Mouse (Mus musculus) MEL (cell line): ENCODE data around the gene Tbx19. TPM values are rescaled to one million over a fixed set of nuclear protein-coding genes. Genes with fewer than 3 reads are reported as not detected.

Experiments
- DNase-seq: peaks from one replicate; pipeline ENCODE4 v3.0.0; 2011; ENCODE audit warnings: low read depth, low spot score
- H3K27ac ChIP-seq: 2 replicates; pipeline ENCODE4 v1.5.1; 2012; ENCODE audit warnings: low read depth, mild to moderate bottlenecking, control low read depth, low read length, moderate library complexity; ENCODE audit not compliant: control insufficient read depth
- H3K27me3 ChIP-seq, 2 experiments: fragments of 150-350 bp in 1 of 2; sonication (generic) in 1 of 2; 2 replicates each; pipeline ENCODE4 v1.6.1; 2012; ENCODE audit warnings: low read length in 2 of 2, mild to moderate bottlenecking in 2 of 2, improper control_type of control experiment in 1 of 2, moderate library complexity in 1 of 2; ENCODE audit not compliant: insufficient read depth in 2 of 2, control insufficient read depth in 1 of 2
- H3K36me3 ChIP-seq, 2 experiments: 2 replicates each; pipeline ENCODE4 v1.6.1; 2012 to 2014; ENCODE audit warnings: low read length in 2 of 2, improper control_type of control experiment in 1 of 2, inconsistent platforms in 1 of 2, mild to moderate bottlenecking in 1 of 2; ENCODE audit not compliant: insufficient read depth in 2 of 2, control insufficient read depth in 1 of 2
- H3K4me1 ChIP-seq, 2 experiments: fragments of 150-350 bp in 1 of 2; sonication (generic) in 1 of 2; 2 replicates each; pipeline ENCODE4 v1.6.1; 2012; ENCODE audit warnings: low read length in 2 of 2, improper control_type of control experiment in 1 of 2, mild to moderate bottlenecking in 1 of 2; ENCODE audit not compliant: insufficient read depth in 2 of 2, control insufficient read depth in 1 of 2
- H3K4me3 ChIP-seq, 2 experiments: fragments of 150-350 bp in 1 of 2; sonication (generic) in 1 of 2; 2 replicates each; pipeline ENCODE4 v1.5.1; 2012; ENCODE audit warnings: low read depth in 2 of 2, low read length in 2 of 2, mild to moderate bottlenecking in 2 of 2, moderate library complexity in 2 of 2, control low read depth in 1 of 2, improper control_type of control experiment in 1 of 2; ENCODE audit not compliant: control insufficient read depth in 1 of 2, insufficient read depth in 1 of 2
- H3K79me2 ChIP-seq: 2 replicates; pipeline ENCODE4 v1.6.1; 2012; ENCODE audit warnings: mild to moderate bottlenecking, low read length, moderate library complexity; ENCODE audit not compliant: control insufficient read depth, poor library complexity, insufficient read depth
- H3K9ac ChIP-seq: 2 replicates; pipeline ENCODE4 v1.6.1; 2012; ENCODE audit warnings: low read depth, mild to moderate bottlenecking, control low read depth, low read length, moderate library complexity; ENCODE audit not compliant: control insufficient read depth, poor library complexity, severe bottlenecking
- H3K9me3 ChIP-seq: fragments of 150-350 bp; sonication (generic); replicated peaks from 2 replicates; pipeline ENCODE4 v1.6.1; 2012; ENCODE audit warnings: mild to moderate bottlenecking, low read length, improper control_type of control experiment, moderate library complexity; ENCODE audit not compliant: insufficient read depth
- ELF1 ChIP-seq: IDR thresholded peaks from 2 replicates; pipeline ENCODE4 v1.6.1; 2014; ENCODE audit warnings: low read depth, mild to moderate bottlenecking, inconsistent platforms, low read length, improper control_type of control experiment, moderate library complexity
- ETS1 ChIP-seq: IDR thresholded peaks from 2 replicates; pipeline ENCODE4 v1.6.1; 2012; ENCODE audit warnings: low read depth, mild to moderate bottlenecking, inconsistent platforms, low read length, improper control_type of control experiment, moderate library complexity
- GATA1 ChIP-seq: IDR thresholded peaks from 2 replicates; pipeline ENCODE4 v1.6.1; 2011; ENCODE audit warnings: low read depth, low read length, improper control_type of control experiment
- MAFK ChIP-seq: IDR thresholded peaks from 2 replicates; pipeline ENCODE4 v1.6.1; 2011; ENCODE audit warnings: low read depth, mild to moderate bottlenecking, low read length, improper control_type of control experiment, borderline replicate concordance
- MEF2A ChIP-seq: IDR thresholded peaks from 2 replicates; pipeline ENCODE4 v1.6.1; 2014; ENCODE audit warnings: low read depth, mild to moderate bottlenecking, inconsistent platforms, low read length, improper control_type of control experiment; ENCODE audit not compliant: poor library complexity, insufficient replicate concordance, severe bottlenecking; ENCODE audit errors: extremely low read depth
- MXI1 ChIP-seq: IDR thresholded peaks from 2 replicates; pipeline ENCODE4 v1.6.1; 2011; ENCODE audit warnings: mild to moderate bottlenecking, low read depth, low read length, improper control_type of control experiment
- MYB ChIP-seq: IDR thresholded peaks from 2 replicates; pipeline ENCODE4 v1.6.1; 2011; ENCODE audit warnings: mild to moderate bottlenecking, low read depth, low read length, improper control_type of control experiment
- MYC ChIP-seq: IDR thresholded peaks from 2 replicates; pipeline ENCODE4 v1.6.1; 2011; ENCODE audit warnings: low read depth, mild to moderate bottlenecking, low read length, improper control_type of control experiment, moderate library complexity
- POLR2A ChIP-seq, 2 experiments: IDR thresholded peaks; 2 replicates each; pipeline ENCODE4 v1.6.1; 2011 to 2012; ENCODE audit warnings: low read length in 2 of 2, mild to moderate bottlenecking in 2 of 2, control low read depth in 1 of 2, improper control_type of control experiment in 1 of 2, low read depth in 1 of 2, moderate library complexity in 1 of 2; ENCODE audit not compliant: control insufficient read depth in 1 of 2, insufficient read depth in 1 of 2, poor library complexity in 1 of 2
- RCOR1 ChIP-seq: IDR thresholded peaks from 2 replicates; pipeline ENCODE4 v1.6.1; 2012; ENCODE audit warnings: low read depth, mild to moderate bottlenecking, inconsistent platforms, low read length, improper control_type of control experiment
- SIN3A ChIP-seq: IDR thresholded peaks from 2 replicates; pipeline ENCODE4 v1.6.1; 2012; ENCODE audit warnings: low read length, improper control_type of control experiment, inconsistent platforms
- SMC3 ChIP-seq: IDR thresholded peaks from 2 replicates; pipeline ENCODE4 v1.6.1; 2011; ENCODE audit warnings: low read depth, low read length, improper control_type of control experiment
- TBP ChIP-seq: IDR thresholded peaks from 2 replicates; pipeline ENCODE4 v1.8.0; 2011; ENCODE audit warnings: low read depth, low read length, improper control_type of control experiment
- UBTF ChIP-seq: IDR thresholded peaks from 2 replicates; pipeline ENCODE4 v1.6.1; 2012; ENCODE audit warnings: low read depth, mild to moderate bottlenecking, inconsistent platforms, low read length, improper control_type of control experiment, moderate library complexity, borderline replicate concordance; ENCODE audit not compliant: insufficient read depth
- USF2 ChIP-seq, 2 experiments: IDR thresholded peaks; 2 replicates each; pipeline ENCODE4 v1.6.1; 2011 to 2012; ENCODE audit warnings: improper control_type of control experiment in 2 of 2, low read length in 2 of 2, borderline replicate concordance in 1 of 2, inconsistent platforms in 1 of 2, low read depth in 1 of 2, mild to moderate bottlenecking in 1 of 2; ENCODE audit not compliant: insufficient read depth in 1 of 2
- ZC3H11A ChIP-seq: IDR thresholded peaks from 2 replicates; pipeline ENCODE4 v1.6.1; 2012; ENCODE audit warnings: low read depth, mild to moderate bottlenecking, inconsistent platforms, low read length, improper control_type of control experiment
- ZNF384 ChIP-seq: IDR thresholded peaks from 2 replicates; pipeline ENCODE4 v1.6.1; 2012; ENCODE audit warnings: low read depth, mild to moderate bottlenecking, inconsistent platforms, low read length, improper control_type of control experiment
- polyA plus RNA-seq, 2 experiments: library from polyadenylated mRNA; stranded (reverse) in 1 of 2; unstranded in 1 of 2; fragments of >175 nt in 1 of 2; fragments of >200 nt in 1 of 2; gene quantifications; 2 replicates each; pipeline versions ENCODE4 v1.2.1 to v1.2.4; 2012; ENCODE audit warnings: low replicate concordance in 2 of 2, low read depth in 1 of 2; ENCODE audit not compliant: insufficient read length in 2 of 2, insufficient read depth in 1 of 2, missing spikeins in 1 of 2
- total RNA-seq: library from RNA; depleted of rRNA; stranded (reverse); fragments of 300-350 nt; gene quantifications from 2 replicates; pipeline ENCODE4 v1.2.3, GENCODE M21; 2012

Gene Tbx19
- total and polyA plus RNA-seq, 3 experiments: 0.19 TPM; not detected in 2

DNA sequence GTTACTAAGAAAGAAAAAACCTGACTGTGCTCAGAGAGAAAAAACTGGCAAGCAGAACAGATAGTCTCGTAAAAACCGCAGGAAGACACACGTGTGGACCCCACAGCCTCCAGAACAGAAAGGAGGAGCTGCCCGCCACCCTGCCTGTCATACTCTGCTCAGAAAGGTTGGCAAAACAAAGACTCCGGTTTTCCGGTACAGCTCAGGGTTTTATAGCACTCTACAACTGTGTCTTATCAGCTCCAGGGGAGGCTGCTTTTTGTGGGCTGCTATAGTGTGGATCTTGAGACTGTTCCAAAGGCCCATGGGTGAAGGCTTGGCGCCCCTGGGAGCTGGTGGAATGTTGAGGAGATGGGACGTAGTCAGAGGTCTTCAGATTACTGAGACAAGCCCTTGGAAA is 9.4 kb downstream of the Tbx19 start:
- Histone ChIP-seq H3K9ac (peak overlapping the region; percentile 45), H3K27ac (no peak overlapping the region), H3K9me3 (no peaks in the 10 kb centered on the region), H3K79me2 (no peaks in the 10 kb centered on the region), H3K27me3 (no peaks in the 10 kb centered on the region), H3K4me1 (no peaks in the 10 kb centered on the region; a peak in 2 of 4 replicates), H3K4me3 (peak overlapping the region; percentile 11 to 31; a peak in 2 of 4 replicates), H3K36me3 (peaks cover 0 to 2% of the 10 kb centered on the region in 2 experiments; a peak in 1 of 4 replicates)
- TF ChIP-seq GATA1 (no peak), TBP (peak; percentile 50; the same call in 1 of the 2 replicates)
- peak; percentile 37 for DNase-seq

GRCm38 (mm10) chr1:165142343-165142916 is 18.1 kb downstream of the Tbx19 start:
- Histone ChIP-seq H3K9me3 (no peaks in the 10 kb centered on the region), H3K4me1 (no peaks in the 10 kb centered on the region), H3K79me2 (no peaks in the 10 kb centered on the region), H3K36me3 (no peaks in the 10 kb centered on the region), H3K4me3 (no peak overlapping the region), H3K27me3 (no peaks in the 10 kb centered on the region; a peak in 1 of 4 replicates), H3K9ac (no peak overlapping the region), H3K27ac (no peak overlapping the region)
- DNase-seq: no peak
- TF ChIP-seq ELF1: no peak
- no peak for TF ChIP-seq RCOR1
- TF ChIP-seq MYC: no peak
- TF ChIP-seq USF2 (IDR thresholded peaks at IDR 0.05; ENCODE audit: borderline replicate concordance in 1 of 2, insufficient read depth in 1 of 2, low read depth in 1 of 2, low read length in 2 of 2): no peak
- no peak for TF ChIP-seq ZC3H11A
- no peak for TF ChIP-seq SIN3A
- TF ChIP-seq SMC3: no peak
- no peak for TF ChIP-seq ETS1
- TF ChIP-seq MAFK: no peak
- no peak for TF ChIP-seq MXI1
- no peak for TF ChIP-seq ZNF384
- no peak for TF ChIP-seq POLR2A (IDR thresholded peaks at IDR 0.05; ENCODE audit: control insufficient read depth in 1 of 2, insufficient read depth in 1 of 2, low read depth in 1 of 2, low read length in 2 of 2, poor library complexity in 1 of 2)
- no peak for TF ChIP-seq UBTF
- TF ChIP-seq MEF2A: no peak
- no peak for TF ChIP-seq MYB
